Mouse (Mus musculus): ENCODE data around the gene Prf1. TPM values are rescaled to one million over a fixed set of nuclear protein-coding genes. Genes with fewer than 3 reads are reported as not detected.

The Prf1 gene
- polyA plus RNA-seq, 3 experiments from 2014 or later = 5.3 to 31.6 (median 6.0) TPM

- ATAC-seq = no peak
These were observed 43.4 kb downstream of the Prf1 start for GRCm38 (mm10) chr10:61341045-61341444.

- no peak for ATAC-seq
These were observed 43.9 kb downstream of the Prf1 start for GRCm38 (mm10) chr10:61341557-61341956.

GRCm38 (mm10) chr10:61342750-61343149 is 45.1 kb downstream of the Prf1 start:
- no peak for ATAC-seq

GRCm38 (mm10) chr10:61343950-61344349 is 46.3 kb downstream of the Prf1 start:
- no peak for ATAC-seq

- ATAC-seq = no peak
These were observed 47.5 kb downstream of the Prf1 start for GRCm38 (mm10) chr10:61345179-61345578.

- ATAC-seq = no peak
These were observed 48.7 kb downstream of the Prf1 start for GRCm38 (mm10) chr10:61346374-61346773.

- no peak for ATAC-seq
These were observed 53.6 kb downstream of the Prf1 start for GRCm38 (mm10) chr10:61351216-61351615.

Other genes with a start within 250 kb of the Prf1 start
- gene Pcbd1, start 208.5 kb upstream of the Prf1 start, polyA plus RNA-seq (2017; shearing (Covaris generic)) = under 1 TPM in 2 of 3 experiments, not detected in 1; 0.59 to 0.82 TPM
- 10 to 100 TPM; 23.1 to 28.9 (median 27.1) TPM for gene Sgpl1, start 150.1 kb upstream of the Prf1 start, polyA plus RNA-seq (2017; shearing (Covaris generic))
- not detected for gene Tbata, start 125.9 kb upstream of the Prf1 start, polyA plus RNA-seq (2017; shearing (Covaris generic))
- gene Adamts14, start 24.4 kb upstream of the Prf1 start, polyA plus RNA-seq (2017; shearing (Covaris generic)) = not detected
- gene Pald1, start 85.7 kb downstream of the Prf1 start, polyA plus RNA-seq (2017; shearing (Covaris generic)) = 1 to 10 TPM in 1 of 3 experiments, not detected in 2; 1.0 TPM
- under 1 TPM in 2 of 3 experiments, not detected in 1; 0.21 to 0.45 TPM for gene Nodal, start 120.1 kb downstream of the Prf1 start, polyA plus RNA-seq (2017; shearing (Covaris generic))
- 10 to 100 TPM; 19.5 to 27.5 (median 24.2) TPM for gene Eif4ebp2, start 154.8 kb downstream of the Prf1 start, polyA plus RNA-seq (2017; shearing (Covaris generic))
- 1 to 10 TPM; 5.4 to 6.0 (median 5.8) TPM for gene Lrrc20, start 178.0 kb downstream of the Prf1 start, polyA plus RNA-seq (2017; shearing (Covaris generic))

Data from inflammation-experienced regulatory T-cells, adult 6 months (primary cell).